Mouse (Mus musculus): ENCODE data around the gene Tbx4. TPM values are rescaled to one million over a fixed set of nuclear protein-coding genes. Genes with fewer than 3 reads are reported as not detected.

Gene Tbx4
- total and polyA plus RNA-seq, 3 experiments = not detected

DNA sequence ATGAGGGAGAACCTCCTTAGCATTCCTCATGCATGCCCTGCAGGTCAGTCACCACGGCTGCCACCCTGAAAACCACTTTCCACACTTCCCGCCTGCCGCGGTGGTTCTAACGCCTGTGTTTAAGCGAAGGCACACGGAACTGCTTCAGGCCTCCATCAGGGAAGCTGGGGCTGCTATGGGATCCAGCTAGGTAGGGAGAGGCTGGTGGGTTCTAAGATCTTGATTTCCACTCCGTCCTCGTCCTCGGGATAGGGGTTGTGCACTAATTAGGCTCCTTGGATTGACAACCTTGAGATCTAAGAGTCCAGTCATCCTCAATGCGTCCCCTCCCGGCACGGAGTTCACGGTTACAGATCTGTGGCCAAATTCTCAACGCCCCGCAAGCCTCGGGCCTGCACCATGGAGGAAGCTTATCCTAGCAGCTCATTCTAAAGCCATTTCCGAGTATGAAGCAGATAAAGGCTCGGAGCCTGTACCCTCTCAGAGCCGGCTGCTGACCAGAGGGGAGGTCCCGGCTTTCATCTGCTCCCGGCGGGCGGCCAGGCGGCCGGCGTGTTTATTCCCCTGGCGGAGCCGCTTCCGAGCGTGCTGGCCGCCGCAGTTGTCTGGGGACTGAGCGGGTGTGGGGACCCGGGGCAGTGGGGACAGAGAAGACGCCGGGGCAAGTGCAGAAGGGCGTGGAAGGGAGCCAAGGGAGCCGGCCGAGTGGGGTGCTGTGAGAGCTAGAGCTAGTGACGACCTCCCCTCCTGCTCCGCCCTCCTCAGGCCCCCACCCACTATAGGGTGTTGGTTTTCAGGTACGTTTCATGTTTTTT is 8.7 kb downstream of the Tbx4 start:
- no peak for DNase-seq (ENCODE audit: extremely low read depth)
- H3K27me3 ChIP-seq (replicated peaks) = peaks cover 2% of the 10 kb centered on the region
- H3K9me3 ChIP-seq (replicated peaks; ENCODE audit: low read length) = no peaks in the 10 kb centered on the region
- H3K36me3 ChIP-seq (replicated peaks in 1 of 2; ENCODE audit: control insufficient read depth in 1 of 2, insufficient read depth in 1 of 2, low read length in 1 of 2) = no peaks in the 10 kb centered on the region
- TF ChIP-seq MAX (IDR thresholded peaks at IDR 0.05; ENCODE audit: low read length) = no peak
- H3K79me2 ChIP-seq (replicated peaks; ENCODE audit: control insufficient read depth, extremely low read depth, insufficient read depth, poor library complexity, severe bottlenecking) = no peaks in the 10 kb centered on the region
- peaks cover 20 to 37% of the 10 kb centered on the region in 2 experiments for H3K4me1 ChIP-seq (ENCODE audit: control insufficient read depth in 1 of 2, insufficient read depth in 2 of 2)
- dilution Hi-C loops (cut with MboI; ENCODE audit: extremely low pct_ligation_motif_present, extremely low pct_unique_long_range_greater_than_20kb, low sequenced_read_pairs) = no loop called here
- in situ Hi-C loops (cut with MboI; ENCODE audit: low pct_ligation_motif_present, low pct_unique_long_range_greater_than_20kb, low sequenced_read_pairs) = no loop called here
- H3K4me2 ChIP-seq (ENCODE audit: insufficient read depth, low read depth, poor library complexity, severe bottlenecking) = no peak overlapping the region
- no peak overlapping the region for H3K4me3 ChIP-seq (replicated peaks in 1 of 3; ENCODE audit: low read depth in 2 of 3, low read length in 2 of 3, poor library complexity in 1 of 3)
- H3K27ac ChIP-seq (ENCODE audit: insufficient read depth, low read depth) = no peak overlapping the region
- no peak overlapping the region for H3K9ac ChIP-seq (ENCODE audit: insufficient read depth, low read depth)

DNA sequence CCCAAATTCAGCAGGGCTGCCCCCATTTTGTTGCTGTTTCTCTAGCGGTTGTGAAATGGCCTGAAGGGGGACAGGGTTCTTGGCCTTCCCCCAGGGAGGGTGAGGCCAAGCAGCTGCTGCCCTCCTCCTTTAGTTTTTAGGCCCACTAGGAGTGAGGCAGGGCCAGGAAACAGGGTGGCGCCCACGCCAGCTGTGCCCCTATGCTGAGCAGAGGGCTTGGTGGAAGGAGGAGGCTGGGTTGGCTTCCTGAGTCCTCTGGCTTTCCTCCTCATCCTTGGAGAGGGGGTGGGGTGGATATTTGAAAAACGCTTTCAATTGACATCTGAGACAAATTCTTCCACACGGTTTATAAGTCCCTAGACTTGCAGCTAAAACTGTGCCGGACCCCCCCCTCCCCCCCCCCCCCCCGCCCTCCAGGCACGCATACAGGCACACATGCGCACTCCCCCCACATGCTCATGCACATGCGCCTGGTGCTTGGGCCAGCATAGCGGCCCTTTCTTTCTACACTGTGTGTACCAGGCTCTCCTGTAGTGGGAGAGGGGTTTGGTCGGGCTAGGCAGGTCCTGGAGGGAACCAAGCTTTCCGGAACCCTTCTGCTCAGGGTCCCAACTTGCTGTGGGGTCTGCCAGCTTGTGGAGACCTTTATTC is 10.2 kb downstream of the Tbx4 start:
- Histone ChIP-seq H3K4me2 (ENCODE audit: insufficient read depth, low read depth, poor library complexity, severe bottlenecking) (no peak overlapping the region), H3K4me3 (replicated peaks in 1 of 3; ENCODE audit: low read depth in 2 of 3, low read length in 2 of 3, poor library complexity in 1 of 3) (no peak overlapping the region), H3K79me2 (replicated peaks; ENCODE audit: control insufficient read depth, extremely low read depth, insufficient read depth, poor library complexity, severe bottlenecking) (no peaks in the 10 kb centered on the region), H3K4me1 (ENCODE audit: control insufficient read depth in 1 of 2, insufficient read depth in 2 of 2) (peaks cover 13 to 25% of the 10 kb centered on the region in 2 experiments), H3K9ac (ENCODE audit: insufficient read depth, low read depth) (no peak overlapping the region), H3K27ac (ENCODE audit: insufficient read depth, low read depth) (no peak overlapping the region), H3K27me3 (replicated peaks) (peaks cover 8% of the 10 kb centered on the region), H3K36me3 (replicated peaks in 1 of 2; ENCODE audit: control insufficient read depth in 1 of 2, insufficient read depth in 1 of 2, low read length in 1 of 2) (no peaks in the 10 kb centered on the region), H3K9me3 (replicated peaks; ENCODE audit: low read length) (no peaks in the 10 kb centered on the region)
- dilution Hi-C loops (cut with MboI; ENCODE audit: extremely low pct_ligation_motif_present, extremely low pct_unique_long_range_greater_than_20kb, low sequenced_read_pairs) (no loop called here), in situ Hi-C loops (cut with MboI; ENCODE audit: low pct_ligation_motif_present, low pct_unique_long_range_greater_than_20kb, low sequenced_read_pairs) (no loop called here)
- no peak for TF ChIP-seq MEF2A (IDR thresholded peaks at IDR 0.05; ENCODE audit: borderline replicate concordance, low read depth, low read length)
- no peak for TF ChIP-seq PAX5 (IDR thresholded peaks at IDR 0.05; ENCODE audit: low read length)
- no peak for TF ChIP-seq UBTF (IDR thresholded peaks at IDR 0.05; ENCODE audit: low read depth, low read length)
- TF ChIP-seq EP300 (IDR thresholded peaks at IDR 0.05; ENCODE audit: low read length) = no peak
- DNase-seq (ENCODE audit: extremely low read depth) = no peak

DNA sequence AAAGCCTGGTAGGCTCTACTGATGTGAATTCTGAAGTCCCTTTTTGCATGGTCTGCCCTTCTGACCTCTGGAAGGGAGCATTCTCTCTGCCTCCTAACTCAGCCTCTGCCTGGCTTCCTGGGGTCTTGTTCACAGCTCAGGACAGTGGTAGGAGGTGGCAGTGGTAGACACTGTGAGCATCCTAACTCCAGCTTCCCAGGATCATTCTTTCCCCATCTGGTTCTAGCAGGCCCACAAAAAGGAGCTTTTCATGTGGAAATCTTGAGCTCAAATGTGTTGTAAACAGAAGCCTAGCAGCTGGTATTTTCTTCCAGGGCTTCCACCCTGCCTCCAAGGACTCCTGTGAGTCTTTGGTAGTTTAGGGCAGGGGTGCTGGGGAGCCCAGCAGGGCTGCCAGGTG is 14.1 kb downstream of the Tbx4 start:
- Histone ChIP-seq H3K4me2 (ENCODE audit: insufficient read depth, low read depth, poor library complexity, severe bottlenecking) (no peak overlapping the region), H3K27me3 (replicated peaks) (peaks cover 8% of the 10 kb centered on the region), H3K27ac (ENCODE audit: insufficient read depth, low read depth) (no peak overlapping the region), H3K36me3 (replicated peaks in 1 of 2; ENCODE audit: control insufficient read depth in 1 of 2, insufficient read depth in 1 of 2, low read length in 1 of 2) (no peaks in the 10 kb centered on the region), H3K79me2 (replicated peaks; ENCODE audit: control insufficient read depth, extremely low read depth, insufficient read depth, poor library complexity, severe bottlenecking) (no peaks in the 10 kb centered on the region), H3K9ac (ENCODE audit: insufficient read depth, low read depth) (no peak overlapping the region), H3K4me3 (replicated peaks in 1 of 3; ENCODE audit: low read depth in 2 of 3, low read length in 2 of 3, poor library complexity in 1 of 3) (no peak overlapping the region), H3K4me1 (ENCODE audit: control insufficient read depth in 1 of 2, insufficient read depth in 2 of 2) (peaks cover 0 to 7% of the 10 kb centered on the region in 2 experiments; a peak in 1 of 4 replicates), H3K9me3 (replicated peaks; ENCODE audit: low read length) (no peaks in the 10 kb centered on the region)
- in situ Hi-C loops (cut with MboI; ENCODE audit: low pct_ligation_motif_present, low pct_unique_long_range_greater_than_20kb, low sequenced_read_pairs) (loop anchor here (5.0 kb wide), 2 partner anchors 38 to 42 kb away; no protein-coding TSS in a partner anchor), dilution Hi-C loops (cut with MboI; ENCODE audit: extremely low pct_ligation_motif_present, extremely low pct_unique_long_range_greater_than_20kb, low sequenced_read_pairs) (no loop called here)
- TF ChIP-seq USF2 (conservative IDR thresholded peaks at IDR 0.05; ENCODE audit: low read depth, low read length) (no peak), TCF12 (IDR thresholded peaks at IDR 0.05; ENCODE audit: low read depth, low read length) (no peak), TBP (conservative IDR thresholded peaks at IDR 0.05; ENCODE audit: low read depth, low read length) (no peak), POLR2AphosphoS2 (IDR thresholded peaks at IDR 0.05; ENCODE audit: low read depth, low read length) (no peak), UBTF (IDR thresholded peaks at IDR 0.05; ENCODE audit: low read depth, low read length) (no peak), CHD2 (IDR thresholded peaks at IDR 0.05; ENCODE audit: low read length) (no peak), NELFE (IDR thresholded peaks at IDR 0.05; ENCODE audit: low read depth, low read length) (no peak), POLR2A (IDR thresholded peaks at IDR 0.05; ENCODE audit: low read depth, low read length) (no peak), JUN (IDR thresholded peaks at IDR 0.05; ENCODE audit: insufficient read depth, low read depth, low read length) (no peak), IRF4 (IDR thresholded peaks at IDR 0.05; ENCODE audit: low read depth, low read length) (no peak), EP300 (IDR thresholded peaks at IDR 0.05; ENCODE audit: low read length) (no peak)
- DNase-seq (ENCODE audit: extremely low read depth) = no peak
